Mouse (Mus musculus) adipocyte (in vitro differentiated cells): ENCODE results near the gene 1110012L19Rik.
"Not testable (repeated sequence)": the region's sequence is repeated elsewhere in the genome, so short reads cannot be mapped to it uniquely, and the experiment has no call there.

Source experiments
- DNase-seq: peaks from one replicate; pipeline ENCODE4 v3.0.0-alpha.2; 2016; ENCODE audit warnings: low spot score

1110012L19Rik gene

DNA sequence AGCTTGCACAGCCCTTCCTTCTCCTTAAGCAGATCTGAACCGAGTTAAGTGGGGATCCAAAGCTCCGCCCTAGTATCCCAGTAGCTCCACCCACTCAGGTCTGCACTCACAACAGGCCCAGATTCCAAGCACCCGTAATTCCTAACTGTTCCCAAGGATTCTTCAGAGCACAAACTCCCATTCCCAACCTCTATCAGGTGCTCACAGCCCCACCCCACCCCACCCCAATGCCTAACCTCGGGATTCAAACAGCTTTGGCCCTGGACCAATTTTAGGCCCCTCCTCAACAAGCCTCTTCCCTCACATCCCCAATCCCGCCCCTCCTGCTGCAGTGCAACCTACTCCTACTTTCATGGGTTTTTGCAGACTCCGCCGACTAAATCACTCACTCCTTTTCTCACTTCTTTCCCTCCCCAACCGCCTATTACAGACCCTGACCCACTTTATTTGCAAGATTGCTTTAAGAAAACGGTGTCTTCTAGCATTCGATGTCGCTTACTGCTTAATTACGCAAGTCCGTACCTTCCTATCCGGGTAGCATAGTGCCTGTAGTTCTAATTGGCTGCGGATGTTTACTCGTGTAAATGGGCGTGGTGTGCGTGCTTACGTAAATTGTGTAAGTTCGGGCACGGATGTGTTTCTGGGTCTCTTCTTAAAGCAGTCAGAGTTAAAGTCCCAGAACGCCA, at the start of gene 1110012L19Rik:
TSS of gene 1110012L19Rik (plus strand) at position 602 of the 686 bp plus-strand sequence.
- peak; percentile 91 for DNase-seq

DNA sequence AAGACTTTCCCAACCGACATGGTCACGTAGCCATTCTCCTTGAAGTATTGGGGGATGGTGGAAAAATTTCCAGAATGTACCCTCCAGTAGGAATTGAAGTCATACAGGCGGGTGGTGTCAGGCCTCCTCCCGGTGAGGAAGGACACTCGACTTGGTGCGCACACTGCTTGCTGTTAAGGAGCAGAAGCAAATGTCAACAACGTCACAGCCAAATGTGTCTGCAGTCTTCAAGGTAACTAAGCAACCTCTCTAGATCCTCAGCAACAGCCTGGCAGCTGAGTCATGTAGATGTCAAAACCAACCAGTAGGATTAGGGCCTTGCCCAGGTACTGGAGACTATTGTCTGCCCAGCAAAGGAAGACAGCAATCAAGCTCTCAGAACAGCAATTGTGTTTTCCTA, 22.7 kb upstream of the 1110012L19Rik start:
- DNase-seq, result no peak

DNA sequence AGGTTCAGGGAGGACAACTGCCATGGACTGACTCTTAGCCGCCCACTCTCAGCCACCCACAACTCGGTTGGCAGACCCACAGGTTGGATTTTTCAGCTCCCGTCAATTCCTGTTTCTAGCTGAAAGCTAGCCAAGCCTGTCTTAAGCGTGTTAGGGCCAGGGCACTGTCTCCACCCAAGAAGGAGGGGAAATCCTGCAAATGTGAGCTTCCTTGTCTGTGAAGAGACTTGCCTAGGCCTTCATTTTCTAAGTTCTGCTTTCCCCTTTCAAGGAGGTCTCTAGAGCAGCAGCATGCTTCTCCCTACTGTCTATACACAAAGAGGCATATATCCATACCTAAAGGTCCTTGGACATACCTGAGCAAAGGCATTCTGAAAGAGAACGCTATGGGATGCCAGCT, 22.2 kb upstream of the 1110012L19Rik start:
- DNase-seq, result no peak

DNA sequence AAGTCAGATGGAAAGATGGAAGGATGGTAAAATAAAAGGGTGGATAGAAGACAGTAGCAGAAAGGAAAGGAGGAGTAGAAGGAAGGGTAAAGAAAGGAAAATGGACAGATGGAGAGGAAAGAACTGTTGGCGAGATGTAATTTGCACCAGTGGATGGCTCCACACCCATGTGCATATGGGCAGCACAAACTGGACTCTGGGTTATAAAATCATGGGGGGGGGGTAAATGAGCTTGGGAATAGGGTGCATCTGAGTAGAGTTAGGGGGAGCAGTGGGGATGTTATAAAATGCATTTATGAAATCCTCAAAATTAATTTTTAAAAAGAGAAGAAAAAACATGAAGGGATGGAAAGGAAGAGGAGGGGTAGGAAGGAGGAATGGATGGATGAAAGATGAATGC, 21.5 kb upstream of the 1110012L19Rik start:
- no peak for DNase-seq

DNA sequence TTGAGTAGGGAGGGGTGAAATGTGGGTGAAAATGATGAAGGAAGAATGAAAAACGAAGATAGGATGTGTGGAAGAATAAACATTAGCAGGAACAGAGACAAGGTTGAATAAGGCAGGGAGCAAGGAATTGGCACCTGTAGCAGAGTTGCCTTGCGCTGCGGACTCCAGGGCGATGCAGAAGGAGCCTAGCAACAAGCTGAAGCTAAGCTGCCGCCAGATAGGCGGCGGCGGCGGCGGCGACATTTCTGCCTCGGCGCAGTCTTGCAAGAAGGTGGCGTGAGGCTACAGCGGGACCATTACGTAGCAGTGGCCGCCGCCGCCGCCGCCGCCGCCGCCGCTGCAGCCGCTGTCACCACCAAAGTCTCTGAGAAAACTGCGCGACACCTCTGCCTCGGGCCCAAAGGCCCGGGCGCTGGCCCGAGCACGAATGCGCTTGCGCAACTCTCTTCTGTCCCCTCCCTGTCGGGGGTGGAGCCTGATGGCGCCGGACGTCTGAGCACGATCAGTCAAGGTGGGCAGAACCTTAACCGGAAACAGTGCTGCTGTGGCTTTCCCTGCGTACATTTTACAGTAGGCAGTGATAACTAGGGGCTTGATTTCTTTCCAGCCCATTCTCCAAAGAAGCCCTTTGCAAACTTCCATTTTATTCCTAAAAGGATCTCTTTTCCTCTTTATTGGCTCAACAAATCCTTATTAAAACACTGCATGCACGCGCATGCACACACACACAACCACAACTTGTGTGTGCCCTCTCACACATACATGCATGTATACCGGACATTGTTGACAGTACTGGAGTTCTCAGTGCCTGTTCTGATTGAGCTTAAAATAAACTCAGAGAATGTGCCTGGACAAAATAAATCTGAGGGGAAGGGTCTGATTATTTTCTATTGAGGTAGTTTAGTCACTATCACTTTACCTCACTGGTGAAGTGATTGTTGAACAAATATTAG, 20.7 kb upstream of the 1110012L19Rik start, which contains the start of gene Ids:
TSS of gene Ids (minus strand) at position 424 of the 953 bp plus-strand sequence.
- DNase-seq, result peak; percentile 86

DNA sequence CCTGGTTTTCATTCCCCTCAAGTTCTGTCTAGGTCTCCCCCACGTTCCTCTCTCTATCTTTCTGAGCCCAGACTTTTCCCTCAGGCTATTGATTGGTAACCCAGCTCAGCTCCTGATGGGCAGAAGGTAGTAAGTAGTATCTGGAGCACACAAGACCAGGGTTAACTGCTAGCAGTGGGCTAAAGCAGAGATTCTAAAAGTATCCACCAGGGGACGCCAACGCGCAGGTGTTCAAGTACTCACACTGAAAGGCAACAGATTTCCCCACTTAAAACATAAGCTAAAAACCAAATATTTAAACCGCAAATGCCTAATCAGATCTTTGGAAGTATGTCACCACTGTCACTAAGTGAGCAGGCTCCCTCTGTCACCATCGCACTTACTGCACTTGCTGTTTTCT, 15.9 kb upstream of the 1110012L19Rik start:
- not testable (repeated sequence) for DNase-seq

DNA sequence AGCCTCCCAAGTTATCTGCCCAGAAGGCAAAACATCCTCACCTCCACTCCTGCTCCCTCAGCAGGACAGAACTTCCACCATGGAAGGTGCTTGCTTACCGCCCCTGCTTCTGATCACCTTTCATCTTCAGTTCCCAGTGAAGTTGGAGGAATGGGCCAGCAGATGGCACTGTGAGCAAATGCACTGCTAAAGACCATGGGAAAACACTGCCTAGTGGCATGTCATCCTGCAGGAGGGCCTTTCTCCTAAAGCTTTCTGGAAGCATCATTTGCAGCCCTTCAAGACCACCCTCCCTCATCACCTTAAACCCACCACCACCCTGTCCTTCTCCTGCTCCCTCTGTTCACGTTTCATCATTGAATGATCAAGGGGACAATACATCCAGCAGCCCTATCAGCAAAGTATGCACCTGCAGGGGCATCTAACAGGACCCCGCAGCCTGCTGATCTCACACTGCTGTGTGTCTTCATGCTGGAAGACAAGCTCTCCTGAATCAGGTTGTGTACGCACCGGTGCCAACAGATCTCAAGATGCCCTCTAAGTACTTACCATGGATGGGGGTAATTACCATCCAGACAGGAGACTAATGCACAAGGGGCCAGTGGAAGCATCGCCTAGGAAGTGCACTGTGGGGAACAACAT, 11.1 kb upstream of the 1110012L19Rik start:
- DNase-seq, result not testable (repeated sequence)

DNA sequence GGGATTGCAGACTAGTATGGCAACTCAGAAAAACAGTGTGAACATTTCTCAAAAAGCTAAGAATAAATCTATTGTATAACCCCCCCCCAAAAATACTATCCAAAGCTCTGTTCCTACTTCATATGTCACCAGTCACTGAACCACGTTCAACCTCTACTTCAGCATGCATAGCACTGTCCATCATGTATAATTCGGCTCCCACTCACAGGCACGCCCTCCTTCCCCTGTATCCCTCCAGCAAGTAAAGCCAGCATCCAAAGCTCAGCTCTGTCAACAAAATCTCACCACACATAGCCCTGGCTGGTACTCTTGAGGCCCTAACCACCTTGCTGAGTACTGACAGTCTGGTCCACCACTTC, 781 bp upstream of the 1110012L19Rik start:
- no peak for DNase-seq

DNA sequence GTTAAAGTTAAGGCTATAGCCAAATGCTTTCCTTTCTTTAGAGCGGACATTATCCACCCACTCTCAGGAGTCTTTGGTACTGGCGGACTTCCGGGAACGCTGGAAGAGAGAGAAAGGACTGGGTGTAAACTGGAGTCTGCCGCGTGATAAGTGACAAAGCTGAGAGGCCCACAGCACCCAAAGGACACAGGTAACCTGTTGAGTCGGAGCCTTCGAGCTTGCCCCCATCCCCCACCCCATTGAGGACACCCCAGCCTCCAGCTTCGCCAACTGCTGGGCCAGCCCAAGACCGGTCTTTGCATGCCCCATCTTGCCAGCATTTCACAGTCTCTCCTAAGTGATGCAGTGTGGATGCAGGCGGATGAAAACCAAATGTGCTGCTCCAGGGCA, 280 bp downstream of the 1110012L19Rik start:
- no peak for DNase-seq

DNA sequence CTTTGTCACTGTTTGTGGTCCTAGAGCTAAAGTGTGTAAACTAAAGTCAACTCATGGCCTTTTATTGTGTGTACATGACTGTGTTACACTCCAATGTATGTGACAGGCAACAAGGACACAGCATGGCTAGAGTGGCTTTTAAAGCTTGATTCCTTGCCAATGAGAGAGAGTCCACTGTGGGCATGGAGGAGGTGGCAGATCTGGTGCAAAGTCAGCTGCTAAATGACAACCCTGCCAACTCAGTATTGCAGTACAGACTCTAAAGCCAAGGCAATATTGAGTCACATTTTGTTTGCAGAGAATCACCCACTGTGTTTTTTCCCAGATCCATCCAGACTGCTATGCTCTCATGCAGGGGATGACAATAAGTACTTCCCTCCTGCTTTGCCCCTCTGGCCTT, 7.0 kb downstream of the 1110012L19Rik start:
- DNase-seq, result peak; percentile 73

DNA sequence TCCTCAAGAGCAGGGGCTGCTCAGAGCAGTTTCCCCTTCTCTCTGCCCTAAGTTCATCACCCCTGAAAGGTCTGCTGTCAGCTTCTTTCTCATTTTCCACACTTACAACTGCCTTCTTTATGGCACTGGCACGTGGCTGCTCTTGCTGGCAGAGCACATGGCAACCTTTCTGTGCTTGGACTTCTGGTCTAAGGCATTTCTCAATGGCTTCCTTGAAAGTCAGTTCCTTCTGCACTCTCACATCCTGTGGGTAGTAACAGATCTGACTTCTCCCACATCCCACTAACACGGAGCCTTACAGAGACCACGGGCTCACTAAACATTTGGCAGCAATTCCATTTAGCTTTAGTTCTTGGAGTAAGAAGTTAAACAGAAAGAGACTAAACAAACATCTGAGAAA, 39.8 kb downstream of the 1110012L19Rik start:
- DNase-seq, result not testable (repeated sequence)
